Mouse (Mus musculus) C2C12 (cell line): ENCODE results near the gene Gdf1.

Source experiments
- CTCF ChIP-seq: IDR thresholded peaks from one replicate; pipeline ENCODE4 v1.5.1; 2011; ENCODE audit not compliant: control insufficient read depth, insufficient read depth, insufficient read length
- MAX ChIP-seq: IDR thresholded peaks from one replicate; pipeline ENCODE4 v1.6.1; 2011; ENCODE audit warnings: mild to moderate bottlenecking, control low read depth
- MYOD1 ChIP-seq: IDR thresholded peaks from one replicate; pipeline ENCODE4 v1.6.1; 2011; ENCODE audit warnings: low read depth; ENCODE audit not compliant: control insufficient read depth, insufficient read length
- MYOG ChIP-seq: IDR thresholded peaks from one replicate; pipeline ENCODE4 v1.6.1; 2011; ENCODE audit not compliant: control insufficient read depth, insufficient read length; ENCODE audit errors: extremely low read depth
- USF1 ChIP-seq: IDR thresholded peaks from one replicate; pipeline ENCODE4 v1.6.1; 2011; ENCODE audit warnings: low read depth, mild to moderate bottlenecking, control low read depth, moderate library complexity

DNA sequence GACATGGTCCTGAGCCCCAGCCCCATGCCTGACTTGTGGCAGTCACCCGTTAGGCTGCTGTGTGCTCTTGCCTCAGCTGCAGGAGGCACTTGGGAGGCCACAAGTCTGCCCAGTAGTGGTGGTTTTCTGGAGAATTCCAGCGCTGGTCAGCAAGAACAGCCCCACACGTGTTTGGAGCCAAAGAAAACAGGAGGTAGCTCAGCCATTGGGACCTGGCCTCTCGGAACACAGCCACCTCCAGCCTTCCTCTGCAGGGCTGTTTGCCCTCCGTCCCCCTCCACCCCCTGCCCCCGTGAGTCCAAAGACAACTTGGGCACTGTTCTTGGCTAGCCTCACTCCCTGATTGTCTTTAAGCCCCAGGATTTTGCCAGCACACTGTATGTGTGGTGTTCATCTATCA, 42.3 kb downstream of the Gdf1 start:
- no peak for TF ChIP-seq CTCF
- TF ChIP-seq USF1: no peak
- no peak for TF ChIP-seq MYOD1
- no peak for TF ChIP-seq MAX
- TF ChIP-seq MYOG: no peak
